Mouse (Mus musculus): ENCODE results near the gene AI413582. TPM values are rescaled to one million over a fixed set of nuclear protein-coding genes. Genes with fewer than 3 reads are reported as not detected.

Gene AI413582
- total and polyA plus RNA-seq, 3 experiments: 14.6 to 43.6 (median 30.2) TPM

- Histone ChIP-seq H3K4me1 (ENCODE audit: control insufficient read depth in 1 of 2, insufficient read depth in 2 of 2) (peaks cover 7 to 34% of the 10 kb centered on the region in 2 experiments), H3K27me3 (replicated peaks) (no peaks in the 10 kb centered on the region), H3K36me3 (replicated peaks in 1 of 2; ENCODE audit: control insufficient read depth in 1 of 2, insufficient read depth in 1 of 2, low read length in 1 of 2) (peaks cover 33 to 78% of the 10 kb centered on the region in 2 experiments)
Measured at GRCm38 (mm10) chr17:27577468-27577867, 11.9 kb upstream of the AI413582 start.

GRCm38 (mm10) chr17:27576056-27576455, 10.5 kb upstream of the AI413582 start:
- H3K27me3 ChIP-seq (replicated peaks): no peaks in the 10 kb centered on the region
- H3K4me2 ChIP-seq (ENCODE audit: insufficient read depth, low read depth, poor library complexity, severe bottlenecking): no peak overlapping the region
- TF ChIP-seq TCF12 (IDR thresholded peaks at IDR 0.05; ENCODE audit: low read depth, low read length) (no peak), MXI1 (IDR thresholded peaks at IDR 0.05; ENCODE audit: low read depth, low read length) (no peak), JUN (IDR thresholded peaks at IDR 0.05; ENCODE audit: insufficient read depth, low read depth, low read length) (no peak), SIN3A (IDR thresholded peaks at IDR 0.05; ENCODE audit: low read length) (no peak), MEF2A (IDR thresholded peaks at IDR 0.05; ENCODE audit: borderline replicate concordance, low read depth, low read length) (no peak), IRF4 (IDR thresholded peaks at IDR 0.05; ENCODE audit: low read depth, low read length) (no peak), ETS1 (conservative IDR thresholded peaks at IDR 0.05; ENCODE audit: low read depth, low read length) (no peak), BHLHE40 (IDR thresholded peaks at IDR 0.05; ENCODE audit: low read depth, low read length) (no peak), GABPA (IDR thresholded peaks at IDR 0.05; ENCODE audit: insufficient replicate concordance, low read depth, low read length) (no peak)
- H3K9ac ChIP-seq (ENCODE audit: insufficient read depth, low read depth): no peak overlapping the region
- no peaks in the 10 kb centered on the region for H3K9me3 ChIP-seq (replicated peaks; ENCODE audit: low read length)
- H3K36me3 ChIP-seq (replicated peaks in 1 of 2; ENCODE audit: control insufficient read depth in 1 of 2, insufficient read depth in 1 of 2, low read length in 1 of 2): peaks cover 25 to 66% of the 10 kb centered on the region in 2 experiments
- no peak overlapping the region for H3K27ac ChIP-seq (ENCODE audit: insufficient read depth, low read depth)
- H3K79me2 ChIP-seq (replicated peaks; ENCODE audit: control insufficient read depth, extremely low read depth, insufficient read depth, poor library complexity, severe bottlenecking): no peaks in the 10 kb centered on the region
- in situ Hi-C loops (cut with MboI; ENCODE audit: low pct_ligation_motif_present, low pct_unique_long_range_greater_than_20kb, low sequenced_read_pairs): no loop called here
- dilution Hi-C loops (cut with MboI; ENCODE audit: extremely low pct_ligation_motif_present, extremely low pct_unique_long_range_greater_than_20kb, low sequenced_read_pairs): no loop called here
- no peak for DNase-seq (ENCODE audit: extremely low read depth)
- no peak overlapping the region for H3K4me3 ChIP-seq (replicated peaks in 1 of 3; ENCODE audit: low read depth in 2 of 3, low read length in 2 of 3, poor library complexity in 1 of 3)
- peaks cover 10 to 35% of the 10 kb centered on the region in 2 experiments for H3K4me1 ChIP-seq (ENCODE audit: control insufficient read depth in 1 of 2, insufficient read depth in 2 of 2)

More at GRCm38 (mm10) chr17:27577468-27577867, 11.9 kb upstream of the AI413582 start:
- H3K9ac ChIP-seq (ENCODE audit: insufficient read depth, low read depth): no peak overlapping the region
- H3K4me2 ChIP-seq (ENCODE audit: insufficient read depth, low read depth, poor library complexity, severe bottlenecking): no peak overlapping the region
- H3K79me2 ChIP-seq (replicated peaks; ENCODE audit: control insufficient read depth, extremely low read depth, insufficient read depth, poor library complexity, severe bottlenecking): no peaks in the 10 kb centered on the region
- TF ChIP-seq CTCF (conservative IDR thresholded peaks at IDR 0.05 in 1 of 2, IDR thresholded peaks at IDR 0.05 in 1 of 2; ENCODE audit: low read depth in 2 of 2, low read length in 2 of 2) (peak in 1 of 2 experiments; percentile 31; a peak in 2 of 4 replicates), MAFK (IDR thresholded peaks at IDR 0.05; ENCODE audit: insufficient replicate concordance, low read length) (no peak)
- dilution Hi-C loops (cut with MboI; ENCODE audit: extremely low pct_ligation_motif_present, extremely low pct_unique_long_range_greater_than_20kb, low sequenced_read_pairs): no loop called here
- H3K4me3 ChIP-seq (replicated peaks in 1 of 3; ENCODE audit: low read depth in 2 of 3, low read length in 2 of 3, poor library complexity in 1 of 3): no peak overlapping the region
- no peaks in the 10 kb centered on the region for H3K9me3 ChIP-seq (replicated peaks; ENCODE audit: low read length)
- H3K27ac ChIP-seq (ENCODE audit: insufficient read depth, low read depth): no peak overlapping the region
- DNase-seq (ENCODE audit: extremely low read depth): no peak
- in situ Hi-C loops (cut with MboI; ENCODE audit: low pct_ligation_motif_present, low pct_unique_long_range_greater_than_20kb, low sequenced_read_pairs): no loop called here

GRCm38 (mm10) chr17:27575116-27575776, 9.7 kb upstream of the AI413582 start:
- Histone ChIP-seq H3K79me2 (replicated peaks; ENCODE audit: control insufficient read depth, extremely low read depth, insufficient read depth, poor library complexity, severe bottlenecking) (no peaks in the 10 kb centered on the region), H3K9ac (ENCODE audit: insufficient read depth, low read depth) (no peak overlapping the region), H3K4me2 (ENCODE audit: insufficient read depth, low read depth, poor library complexity, severe bottlenecking) (no peak overlapping the region), H3K27me3 (replicated peaks) (no peaks in the 10 kb centered on the region), H3K9me3 (replicated peaks; ENCODE audit: low read length) (no peaks in the 10 kb centered on the region), H3K4me3 (replicated peaks in 1 of 3; ENCODE audit: low read depth in 2 of 3, low read length in 2 of 3, poor library complexity in 1 of 3) (no peak overlapping the region), H3K27ac (ENCODE audit: insufficient read depth, low read depth) (no peak overlapping the region), H3K36me3 (replicated peaks in 1 of 2; ENCODE audit: control insufficient read depth in 1 of 2, insufficient read depth in 1 of 2, low read length in 1 of 2) (peaks cover 18 to 58% of the 10 kb centered on the region in 2 experiments), H3K4me1 (ENCODE audit: control insufficient read depth in 1 of 2, insufficient read depth in 2 of 2) (peaks cover 10 to 30% of the 10 kb centered on the region in 2 experiments)
- dilution Hi-C loops (cut with MboI; ENCODE audit: extremely low pct_ligation_motif_present, extremely low pct_unique_long_range_greater_than_20kb, low sequenced_read_pairs) (no loop called here), in situ Hi-C loops (cut with MboI; ENCODE audit: low pct_ligation_motif_present, low pct_unique_long_range_greater_than_20kb, low sequenced_read_pairs) (no loop called here)
- no peak for TF ChIP-seq JUN (IDR thresholded peaks at IDR 0.05; ENCODE audit: insufficient read depth, low read depth, low read length)
- TF ChIP-seq MAX (IDR thresholded peaks at IDR 0.05; ENCODE audit: low read length): no peak
- no peak for TF ChIP-seq NRF1 (IDR thresholded peaks at IDR 0.05; ENCODE audit: low read depth, low read length)
- TF ChIP-seq RAD21 (IDR thresholded peaks at IDR 0.05; ENCODE audit: low read depth, low read length): no peak
- no peak for TF ChIP-seq MYC (IDR thresholded peaks at IDR 0.05; ENCODE audit: low read depth, low read length)
- no peak for TF ChIP-seq ZKSCAN1 (IDR thresholded peaks at IDR 0.05; ENCODE audit: borderline replicate concordance, low read depth, low read length)
- DNase-seq (ENCODE audit: extremely low read depth): no peak
